Mouse (Mus musculus): ENCODE measurements around the gene Capn6. TPM values are rescaled to one million over a fixed set of nuclear protein-coding genes. Genes with fewer than 3 reads are reported as not detected.

The Capn6 gene
- not detected in 2 replicates for polyA plus RNA-seq (2012; ENCODE audit: insufficient read depth, insufficient read length, low replicate concordance, missing spikeins)

DNA sequence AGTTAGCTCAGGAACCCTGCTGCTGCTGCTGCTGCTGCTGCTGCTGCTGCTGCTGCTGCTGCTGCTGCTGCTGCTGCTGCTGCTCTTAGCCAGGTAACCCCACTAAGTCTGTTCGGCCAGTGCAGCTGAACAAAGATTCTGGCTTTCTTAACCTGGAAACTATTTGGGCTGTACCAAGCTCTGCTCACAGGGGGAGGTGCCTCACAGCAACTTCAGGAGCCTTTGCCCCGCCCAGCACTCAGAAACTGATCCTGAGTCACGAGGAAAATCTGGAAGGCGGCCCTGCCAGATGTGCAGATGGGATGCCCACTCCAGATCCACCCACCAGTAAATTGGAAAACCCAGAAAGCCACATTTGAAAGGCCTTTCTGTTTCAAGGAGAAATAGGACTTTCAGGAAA, at the start of gene Capn6:
Gene Capn6, minus strand, starts transcription at position 203 of the 400 bp plus-strand sequence.
- 31% methylated on average over 4 of the region's 4 CpGs for WGBS
- TF ChIP-seq CTCF (IDR thresholded peaks at IDR 0.05; ENCODE audit: insufficient read depth, low read depth, low read length) (no peak), POLR2A (IDR thresholded peaks at IDR 0.05; ENCODE audit: insufficient read depth, low read depth, low read length) (no peak)
- Histone ChIP-seq H3K27ac (ENCODE audit: insufficient read depth, low read depth, low read length) (no peak within 1 kb of the TSS), H3K4me3 (ENCODE audit: insufficient read depth, low read depth, low read length) (no peak within 1 kb of the TSS), H3K4me1 (ENCODE audit: control insufficient read depth, insufficient read depth, low read length) (peaks cover 4% of the 10 kb centered on the region; the same call in 1 of the 2 replicates)

DNA sequence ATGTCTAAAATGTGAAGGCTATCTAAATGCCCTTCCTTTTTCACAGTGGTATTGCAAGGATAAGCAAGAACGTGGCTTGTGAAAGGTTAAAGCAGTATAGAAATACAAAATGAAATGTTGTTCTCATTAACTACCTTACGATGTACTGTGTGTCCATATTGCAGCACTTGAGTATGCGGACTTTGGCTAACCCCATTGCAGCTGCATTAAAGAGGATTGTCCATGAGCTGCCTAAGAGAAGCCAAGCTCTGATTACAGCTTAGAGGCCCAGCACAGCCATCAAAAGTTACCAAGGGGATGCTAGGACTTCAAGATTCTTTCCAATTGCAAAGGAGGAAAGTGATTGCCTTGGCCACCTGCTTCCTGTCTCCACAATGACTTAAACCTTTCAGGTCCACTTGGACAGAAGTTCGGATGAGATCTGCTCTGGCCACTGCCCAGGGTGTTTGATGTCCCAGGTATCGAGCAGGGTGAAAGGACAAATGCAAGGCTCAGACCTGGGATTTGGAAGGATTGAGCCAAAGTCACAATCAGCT, 40.0 kb upstream of the Capn6 start:
- WGBS, result 85% methylated on average over 5 of the region's 5 CpGs
- Histone ChIP-seq H3K27ac (ENCODE audit: insufficient read depth, low read depth, low read length) (no peak overlapping the region), H3K4me3 (ENCODE audit: insufficient read depth, low read depth, low read length) (no peak overlapping the region), H3K4me1 (ENCODE audit: control insufficient read depth, insufficient read depth, low read length) (no peaks in the 10 kb centered on the region)
- TF ChIP-seq CTCF (IDR thresholded peaks at IDR 0.05; ENCODE audit: insufficient read depth, low read depth, low read length), result no peak

DNA sequence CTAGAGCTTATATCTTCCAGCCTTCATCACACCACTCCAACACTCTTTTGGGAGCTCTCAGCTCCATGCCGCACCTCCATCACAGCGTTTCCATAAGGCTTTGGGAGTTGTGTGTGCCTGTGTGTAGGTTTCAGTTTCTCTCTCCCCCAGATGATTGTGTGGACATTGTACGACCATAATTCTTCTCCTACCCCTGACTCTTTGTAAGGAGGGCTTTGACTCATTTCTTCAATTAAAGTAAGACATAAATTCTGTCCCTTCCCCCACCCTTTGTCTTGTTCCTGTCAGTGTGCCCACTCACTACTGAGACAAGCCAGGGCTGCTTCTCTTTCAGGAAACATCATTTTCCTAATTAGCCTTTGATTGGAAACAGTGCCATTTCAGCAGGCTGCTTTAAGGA, 24.1 kb upstream of the Capn6 start:
- H3K4me3 ChIP-seq (ENCODE audit: insufficient read depth, low read depth, low read length), result no peak overlapping the region
- no peaks in the 10 kb centered on the region for H3K4me1 ChIP-seq (ENCODE audit: control insufficient read depth, insufficient read depth, low read length)
- 83% methylated on average over 3 of the region's 3 CpGs for WGBS
- TF ChIP-seq CTCF (IDR thresholded peaks at IDR 0.05; ENCODE audit: insufficient read depth, low read depth, low read length) (no peak), POLR2A (IDR thresholded peaks at IDR 0.05; ENCODE audit: insufficient read depth, low read depth, low read length) (no peak)
- no peak overlapping the region for H3K27ac ChIP-seq (ENCODE audit: insufficient read depth, low read depth, low read length)

DNA sequence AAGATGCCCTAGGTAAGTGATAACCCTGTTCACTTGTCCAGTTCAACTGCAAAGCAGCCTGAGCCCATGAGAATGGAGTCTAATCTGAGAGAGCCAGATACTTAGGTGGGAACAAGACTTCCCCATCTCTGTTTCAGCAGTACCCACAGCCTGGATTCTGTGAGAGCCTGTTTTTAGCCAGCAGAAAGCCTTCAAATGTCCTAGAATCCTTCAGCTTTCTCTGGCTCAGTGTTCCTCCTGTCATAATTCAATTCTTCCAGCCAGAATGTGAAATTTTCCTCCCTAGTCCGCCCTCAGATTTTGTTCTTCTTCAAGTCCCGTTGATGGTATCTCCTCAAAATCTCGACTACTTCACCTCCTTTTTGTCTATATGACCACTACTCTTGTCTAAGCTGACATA, 22.8 kb upstream of the Capn6 start:
- Histone ChIP-seq H3K27ac (ENCODE audit: insufficient read depth, low read depth, low read length) (no peak overlapping the region), H3K4me3 (ENCODE audit: insufficient read depth, low read depth, low read length) (no peak overlapping the region), H3K4me1 (ENCODE audit: control insufficient read depth, insufficient read depth, low read length) (no peaks in the 10 kb centered on the region)
- TF ChIP-seq POLR2A (IDR thresholded peaks at IDR 0.05; ENCODE audit: insufficient read depth, low read depth, low read length), result no peak
- no peak for TF ChIP-seq CTCF (IDR thresholded peaks at IDR 0.05; ENCODE audit: insufficient read depth, low read depth, low read length)
- WGBS, result 82% methylated on average over 3 of the region's 3 CpGs

DNA sequence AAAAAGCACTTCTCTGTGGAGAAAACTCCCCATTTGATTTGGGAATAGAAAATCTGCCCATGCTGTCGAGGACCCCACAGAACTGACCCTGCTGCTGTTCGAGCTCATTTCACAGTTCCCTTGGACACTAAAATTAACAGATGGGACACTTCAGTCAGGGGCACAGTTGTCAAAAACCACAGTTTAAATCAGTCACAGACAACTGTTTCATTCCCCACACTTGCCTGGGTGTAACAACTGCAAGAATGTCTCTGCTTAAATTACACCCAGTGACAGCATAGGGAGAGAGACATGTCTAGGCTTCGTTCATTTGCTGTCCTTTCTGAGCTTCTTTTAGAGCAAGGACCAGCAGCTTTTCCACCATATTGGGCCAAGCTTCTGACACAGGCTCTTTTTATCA, 19.4 kb upstream of the Capn6 start:
- Histone ChIP-seq H3K4me3 (ENCODE audit: insufficient read depth, low read depth, low read length) (no peak overlapping the region), H3K27ac (ENCODE audit: insufficient read depth, low read depth, low read length) (no peak overlapping the region), H3K4me1 (ENCODE audit: control insufficient read depth, insufficient read depth, low read length) (no peaks in the 10 kb centered on the region)
- no peak for TF ChIP-seq CTCF (IDR thresholded peaks at IDR 0.05; ENCODE audit: insufficient read depth, low read depth, low read length)
- no peak for TF ChIP-seq POLR2A (IDR thresholded peaks at IDR 0.05; ENCODE audit: insufficient read depth, low read depth, low read length)
- 83% methylated on average over 3 of the region's 3 CpGs for WGBS

DNA sequence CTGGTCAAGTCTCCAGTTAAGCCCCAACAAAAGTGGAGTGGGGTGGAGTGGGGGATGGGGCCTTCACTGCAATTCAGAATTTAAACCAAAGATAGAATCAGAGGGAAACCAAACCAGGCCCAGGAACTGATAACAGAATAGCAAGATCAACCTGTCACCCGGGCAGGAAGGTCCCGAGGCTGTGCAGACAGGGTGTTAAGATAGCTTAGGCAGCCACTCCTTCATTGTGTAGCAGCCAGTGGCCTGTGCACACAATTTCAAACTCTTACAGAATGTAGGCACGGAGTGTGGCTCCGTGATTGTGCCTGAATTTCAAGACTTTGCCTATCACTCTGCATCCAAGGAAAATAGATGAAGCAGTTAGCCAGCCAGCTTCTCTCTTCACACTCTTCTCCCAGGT, 693 bp downstream of the Capn6 start:
- Histone ChIP-seq H3K4me3 (ENCODE audit: insufficient read depth, low read depth, low read length) (no peak overlapping the region), H3K27ac (ENCODE audit: insufficient read depth, low read depth, low read length) (no peak overlapping the region), H3K4me1 (ENCODE audit: control insufficient read depth, insufficient read depth, low read length) (peaks cover 4% of the 10 kb centered on the region; the same call in 1 of the 2 replicates)
- TF ChIP-seq CTCF (IDR thresholded peaks at IDR 0.05; ENCODE audit: insufficient read depth, low read depth, low read length), result no peak
- TF ChIP-seq POLR2A (IDR thresholded peaks at IDR 0.05; ENCODE audit: insufficient read depth, low read depth, low read length), result no peak
- WGBS, result 70% methylated on average over 4 of the region's 4 CpGs

DNA sequence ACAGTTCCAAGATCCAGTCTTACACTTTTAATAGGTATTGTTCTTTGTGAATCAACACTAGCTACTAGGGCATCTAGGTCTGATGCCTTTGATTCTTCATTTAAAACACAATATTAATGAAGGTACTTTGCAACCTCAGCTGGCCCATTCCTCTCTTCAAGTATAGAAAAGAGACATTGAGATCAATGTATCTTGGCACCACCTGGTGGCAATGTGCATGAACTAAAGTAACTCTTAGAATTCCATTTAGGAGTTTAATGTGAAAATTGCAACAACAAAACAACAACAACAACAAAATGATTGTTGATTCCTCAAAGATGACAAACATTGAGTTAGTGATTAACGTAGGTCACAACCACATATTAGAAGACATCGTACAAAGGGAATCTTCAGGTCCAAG, 8.3 kb downstream of the Capn6 start:
- WGBS, result 93% methylated on average over 2 of the region's 2 CpGs
- TF ChIP-seq POLR2A (IDR thresholded peaks at IDR 0.05; ENCODE audit: insufficient read depth, low read depth, low read length) (no peak), CTCF (IDR thresholded peaks at IDR 0.05; ENCODE audit: insufficient read depth, low read depth, low read length) (no peak)
- Histone ChIP-seq H3K4me3 (ENCODE audit: insufficient read depth, low read depth, low read length) (no peak overlapping the region), H3K4me1 (ENCODE audit: control insufficient read depth, insufficient read depth, low read length) (no peaks in the 10 kb centered on the region), H3K27ac (ENCODE audit: insufficient read depth, low read depth, low read length) (no peak overlapping the region)

DNA sequence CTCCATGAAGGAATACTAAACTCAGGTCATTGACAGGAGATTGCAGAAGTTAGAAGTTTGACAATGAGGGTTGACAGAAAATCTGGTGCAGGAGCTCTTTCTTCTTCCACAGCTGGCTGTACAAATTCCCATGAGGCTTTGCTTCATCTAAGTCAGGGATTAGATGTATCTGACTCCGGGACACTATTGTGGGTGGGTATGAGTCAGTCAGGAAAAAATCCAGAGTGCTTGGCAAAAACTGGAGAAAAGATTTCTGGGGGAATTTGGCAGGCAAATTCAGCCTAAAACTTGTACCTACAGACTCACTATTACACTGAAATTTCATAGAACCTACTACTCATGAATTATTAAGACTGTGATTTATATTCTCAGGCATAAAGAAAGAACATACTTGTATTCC, 11.3 kb downstream of the Capn6 start:
- WGBS, result 40% methylated on average over 1 of the region's 1 CpGs
- H3K4me3 ChIP-seq (ENCODE audit: insufficient read depth, low read depth, low read length), result no peak overlapping the region
- TF ChIP-seq CTCF (IDR thresholded peaks at IDR 0.05; ENCODE audit: insufficient read depth, low read depth, low read length) (no peak), POLR2A (IDR thresholded peaks at IDR 0.05; ENCODE audit: insufficient read depth, low read depth, low read length) (no peak)
- no peak overlapping the region for H3K27ac ChIP-seq (ENCODE audit: insufficient read depth, low read depth, low read length)
- H3K4me1 ChIP-seq (ENCODE audit: control insufficient read depth, insufficient read depth, low read length), result no peaks in the 10 kb centered on the region

DNA sequence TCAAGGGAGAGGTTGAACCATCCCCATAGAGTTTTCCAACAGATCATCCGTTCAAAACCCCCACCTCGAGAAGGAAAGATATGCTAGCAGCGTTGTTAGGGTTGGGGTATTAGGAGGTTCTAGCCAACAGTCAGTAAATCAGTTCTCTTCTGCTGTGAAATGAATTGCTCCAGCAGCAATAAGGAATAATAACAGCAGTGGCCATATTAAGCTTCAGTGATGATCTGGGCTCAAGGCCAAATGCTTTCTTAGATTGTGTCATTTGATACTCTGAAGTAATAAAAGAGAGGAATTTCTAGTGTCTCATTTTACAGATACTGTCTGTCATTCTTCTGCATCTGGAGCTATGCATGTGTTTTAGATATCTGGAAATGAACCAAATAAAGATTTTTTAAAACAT, 64.7 kb downstream of the Capn6 start:
- no peak for TF ChIP-seq CTCF (IDR thresholded peaks at IDR 0.05; ENCODE audit: insufficient read depth, low read depth, low read length)
- TF ChIP-seq POLR2A (IDR thresholded peaks at IDR 0.05; ENCODE audit: insufficient read depth, low read depth, low read length), result no peak
- H3K27ac ChIP-seq (ENCODE audit: insufficient read depth, low read depth, low read length), result no peak overlapping the region
- WGBS, result 79% methylated on average over 3 of the region's 3 CpGs
- no peak overlapping the region for H3K4me3 ChIP-seq (ENCODE audit: insufficient read depth, low read depth, low read length)
- no peaks in the 10 kb centered on the region for H3K4me1 ChIP-seq (ENCODE audit: control insufficient read depth, insufficient read depth, low read length)

Other genes with a start within 250 kb of the Capn6 start
- gene Dcx, start 105.9 kb upstream of the Capn6 start, polyA plus RNA-seq (2012; ENCODE audit: insufficient read depth, insufficient read length, low replicate concordance, missing spikeins), result 74.2 and 222 TPM in 2 replicates

Measured in olfactory bulb, adult 2 months (tissue).